Mouse (Mus musculus): Measurements from ENCODE around the gene Mrpl38. TPM values are rescaled to one million over a fixed set of nuclear protein-coding genes. Genes with fewer than 3 reads are reported as not detected.

Mrpl38 gene
- polyA plus RNA-seq, 1 experiment from 2014 or later, result 90.7 TPM

- H3K4me1 ChIP-seq (replicated peaks), result peaks cover 11% of the 10 kb centered on the region
- H3K9ac ChIP-seq, result no peak overlapping the region
- no peak overlapping the region for H3K4me2 ChIP-seq
- H3K4me3 ChIP-seq, result no peak overlapping the region
- H3K9me3 ChIP-seq (replicated peaks), result no peaks in the 10 kb centered on the region
- no peak for ATAC-seq (replicated peaks; ENCODE audit: insufficient number of reproducible peaks, insufficient read depth, low FRiP score, low read depth)
- H3K27ac ChIP-seq, result no peak overlapping the region
- H3K27me3 ChIP-seq, result no peaks in the 10 kb centered on the region
- 59% methylated on average over 10 of the region's 10 CpGs for WGBS
- H3K36me3 ChIP-seq, result peaks cover 40% of the 10 kb centered on the region
Measured at GRCm38 (mm10) chr11:116142211-116142991, 3.7 kb upstream of the Mrpl38 start.

DNA sequence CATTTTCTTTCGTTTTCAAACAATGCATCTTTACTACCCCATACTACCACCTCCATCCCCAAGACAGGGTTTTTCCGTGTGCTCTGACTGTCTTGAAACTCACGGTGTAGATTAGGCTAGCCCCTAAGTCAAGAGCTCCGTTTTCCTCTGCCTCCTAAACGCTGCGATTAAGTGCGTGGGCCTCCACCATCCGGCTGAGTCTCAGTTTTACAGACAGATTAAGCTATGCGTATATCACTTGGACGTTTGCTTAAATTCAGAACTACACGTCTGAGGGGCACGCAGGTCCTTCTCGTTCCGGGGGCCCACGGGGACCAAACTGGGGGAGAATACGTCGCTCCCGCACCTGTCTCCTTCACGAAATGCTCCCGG, 586 bp downstream of the Mrpl38 start:
- Histone ChIP-seq H3K4me2 (peak overlapping the region; percentile 71), H3K4me3 (peak overlapping the region; percentile 93), H3K9ac (peak overlapping the region; percentile 83), H3K27ac (peak overlapping the region; percentile 79), H3K4me1 (replicated peaks) (peaks cover 11% of the 10 kb centered on the region), H3K27me3 (no peaks in the 10 kb centered on the region), H3K36me3 (peaks cover 30% of the 10 kb centered on the region), H3K9me3 (replicated peaks) (no peaks in the 10 kb centered on the region)
- no peak for ATAC-seq (replicated peaks; ENCODE audit: insufficient number of reproducible peaks, insufficient read depth, low FRiP score, low read depth)
- WGBS, result 1% methylated on average over 20 of the region's 20 CpGs

DNA sequence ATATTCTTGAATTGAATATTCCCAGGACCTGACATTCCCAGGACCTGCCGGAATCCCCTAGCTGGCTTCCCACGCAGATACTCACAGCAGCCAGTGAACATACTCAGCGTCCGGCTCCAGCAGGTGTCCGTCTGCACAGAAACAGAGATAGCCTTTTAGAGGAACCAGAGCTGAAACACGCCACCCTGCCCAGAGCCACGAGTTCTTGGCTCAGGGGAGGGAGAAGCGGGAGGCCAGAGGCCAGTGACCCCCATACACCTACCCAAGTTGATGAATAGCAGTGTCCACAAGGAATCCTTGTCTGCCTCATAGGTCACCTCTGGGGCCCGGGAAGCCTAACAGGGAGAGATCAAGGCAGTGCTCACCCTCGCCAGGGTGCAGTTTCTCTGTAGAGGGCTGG, 4.5 kb downstream of the Mrpl38 start:
- Histone ChIP-seq H3K4me1 (replicated peaks) (peaks cover 41% of the 10 kb centered on the region), H3K9ac (no peak overlapping the region), H3K36me3 (peaks cover 36% of the 10 kb centered on the region; the same call in 1 of the 2 replicates), H3K9me3 (replicated peaks) (no peaks in the 10 kb centered on the region), H3K4me3 (no peak overlapping the region), H3K27ac (no peak overlapping the region), H3K27me3 (no peaks in the 10 kb centered on the region), H3K4me2 (no peak overlapping the region)
- no peak for ATAC-seq (replicated peaks; ENCODE audit: insufficient number of reproducible peaks, insufficient read depth, low FRiP score, low read depth)
- 76% methylated on average over 10 of the region's 10 CpGs for WGBS

DNA sequence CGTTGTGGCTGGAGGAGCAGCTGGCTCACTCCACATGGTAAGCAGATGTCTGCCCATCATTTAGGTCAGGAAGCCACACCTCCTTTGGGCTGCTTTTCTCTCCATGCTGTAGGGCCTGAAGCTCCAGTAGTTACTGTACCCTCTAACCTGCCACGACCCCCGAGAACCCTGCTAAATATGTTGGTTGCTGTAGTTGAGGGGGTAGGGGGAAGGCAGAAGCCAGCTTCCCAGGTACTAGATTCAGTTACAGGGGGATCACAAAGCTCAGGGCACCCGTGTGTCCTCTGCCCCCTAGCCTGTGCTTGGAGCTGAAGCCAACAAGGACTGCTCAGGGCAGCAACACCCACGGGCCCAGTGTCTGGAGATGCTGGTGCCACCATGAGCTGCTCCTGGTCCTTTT, 5.2 kb downstream of the Mrpl38 start:
- peaks cover 36% of the 10 kb centered on the region; the same call in 1 of the 2 replicates for H3K36me3 ChIP-seq
- WGBS, result 73% methylated on average over 5 of the region's 5 CpGs
- no peak for ATAC-seq (replicated peaks; ENCODE audit: insufficient number of reproducible peaks, insufficient read depth, low FRiP score, low read depth)
- no peaks in the 10 kb centered on the region for H3K9me3 ChIP-seq (replicated peaks)
- peaks cover 40% of the 10 kb centered on the region for H3K4me1 ChIP-seq (replicated peaks)
- H3K4me3 ChIP-seq, result no peak overlapping the region
- H3K27ac ChIP-seq, result no peak overlapping the region
- H3K4me2 ChIP-seq, result no peak overlapping the region
- H3K27me3 ChIP-seq, result no peaks in the 10 kb centered on the region
- no peak overlapping the region for H3K9ac ChIP-seq

GRCm38 (mm10) chr11:116132366-116133333, 6.0 kb downstream of the Mrpl38 start:
- Histone ChIP-seq H3K4me3 (no peak overlapping the region), H3K4me2 (no peak overlapping the region), H3K9ac (no peak overlapping the region), H3K36me3 (peaks cover 36% of the 10 kb centered on the region; the same call in 1 of the 2 replicates), H3K27me3 (no peaks in the 10 kb centered on the region), H3K4me1 (replicated peaks) (peaks cover 41% of the 10 kb centered on the region), H3K9me3 (replicated peaks) (no peaks in the 10 kb centered on the region), H3K27ac (peak overlapping the region; percentile 24; the same call in 1 of the 2 replicates)
- WGBS, result 78% methylated on average over 16 of the region's 16 CpGs
- ATAC-seq (replicated peaks; ENCODE audit: insufficient number of reproducible peaks, insufficient read depth, low FRiP score, low read depth), result no peak

DNA sequence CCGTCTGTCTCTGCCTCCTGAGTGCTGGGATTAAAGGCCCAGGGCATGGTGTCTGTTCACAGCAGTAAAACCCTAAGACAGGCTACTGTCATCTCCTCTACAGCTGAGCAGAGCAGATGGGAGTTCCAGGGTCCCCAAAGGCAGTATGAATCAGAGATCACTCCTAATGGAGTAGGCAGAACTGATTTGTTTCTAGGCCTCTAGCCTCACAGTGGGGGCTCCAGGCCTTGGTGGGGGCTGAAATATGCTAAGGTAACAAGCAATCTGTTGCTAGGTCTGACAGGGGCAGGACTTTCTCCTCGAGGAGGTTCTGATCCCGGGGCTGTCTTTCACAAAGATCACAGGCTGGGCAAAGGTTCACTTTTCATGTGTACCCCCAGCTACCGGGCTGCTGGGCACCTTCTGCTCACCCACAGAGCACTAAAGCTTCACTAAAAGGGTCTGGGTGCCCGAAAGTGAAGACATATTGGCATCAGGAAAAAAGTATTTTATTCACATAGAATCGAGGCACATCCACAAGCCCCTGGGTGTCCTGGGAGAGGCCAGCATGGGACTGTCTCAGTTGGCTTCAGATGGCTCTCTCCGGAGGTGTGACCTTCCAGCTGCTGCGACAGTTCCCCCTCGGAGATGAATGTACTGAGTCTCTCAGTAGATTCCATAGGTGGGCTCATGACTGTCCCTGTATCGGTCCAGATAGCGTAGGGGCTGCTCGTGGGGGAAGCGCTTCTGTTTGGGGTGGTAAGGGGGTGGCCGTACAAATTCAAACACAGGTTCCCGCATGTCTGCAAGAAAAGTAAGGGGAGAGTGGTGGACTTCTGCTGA, 7.1 kb downstream of the Mrpl38 start:
- peak overlapping the region; percentile 86 for H3K9ac ChIP-seq
- H3K4me1 ChIP-seq (replicated peaks), result peaks cover 47% of the 10 kb centered on the region
- H3K9me3 ChIP-seq (replicated peaks), result no peaks in the 10 kb centered on the region
- 76% methylated on average over 15 of the region's 15 CpGs for WGBS
- ATAC-seq (replicated peaks; ENCODE audit: insufficient number of reproducible peaks, insufficient read depth, low FRiP score, low read depth), result no peak
- H3K27ac ChIP-seq, result peak overlapping the region; percentile 97
- peak overlapping the region; percentile 78 for H3K4me3 ChIP-seq
- peak overlapping the region; percentile 79 for H3K4me2 ChIP-seq
- peaks cover 33% of the 10 kb centered on the region; the same call in 1 of the 2 replicates for H3K36me3 ChIP-seq
- no peaks in the 10 kb centered on the region for H3K27me3 ChIP-seq

GRCm38 (mm10) chr11:116130488-116131205, 8.0 kb downstream of the Mrpl38 start, which contains the start of gene Trim65:
Gene Trim65 (minus strand): TSS chr11:116131128.
- Histone ChIP-seq H3K4me3 (peak within 1 kb of the TSS; percentile 78), H3K4me2 (peak within 1 kb of the TSS; percentile 79), H3K4me1 (replicated peaks) (peaks cover 47% of the 10 kb centered on the region), H3K27me3 (no peaks in the 10 kb centered on the region), H3K9me3 (replicated peaks) (no peaks in the 10 kb centered on the region), H3K36me3 (peaks cover 42% of the 10 kb centered on the region), H3K9ac (peak within 1 kb of the TSS; percentile 86), H3K27ac (peak within 1 kb of the TSS; percentile 97)
- WGBS, result under 1% methylated on average over 69 of the region's 69 CpGs
- ATAC-seq (replicated peaks; ENCODE audit: insufficient number of reproducible peaks, insufficient read depth, low FRiP score, low read depth), result peak; percentile 80

GRCm38 (mm10) chr11:116129993-116130487, 8.6 kb downstream of the Mrpl38 start:
- Histone ChIP-seq H3K4me1 (replicated peaks) (peaks cover 47% of the 10 kb centered on the region), H3K4me2 (peak overlapping the region; percentile 79), H3K4me3 (peak overlapping the region; percentile 78), H3K9ac (peak overlapping the region; percentile 86), H3K27ac (peak overlapping the region; percentile 97), H3K27me3 (no peaks in the 10 kb centered on the region), H3K9me3 (replicated peaks) (no peaks in the 10 kb centered on the region), H3K36me3 (peaks cover 45% of the 10 kb centered on the region)
- no peak for ATAC-seq (replicated peaks; ENCODE audit: insufficient number of reproducible peaks, insufficient read depth, low FRiP score, low read depth)
- 40% methylated on average over 8 of the region's 8 CpGs for WGBS

- Histone ChIP-seq H3K27ac (no peak overlapping the region), H3K4me1 (replicated peaks) (peaks cover 47% of the 10 kb centered on the region), H3K4me2 (peak overlapping the region; percentile 79; the same call in 1 of the 2 replicates), H3K9me3 (replicated peaks) (no peaks in the 10 kb centered on the region), H3K36me3 (peaks cover 38% of the 10 kb centered on the region), H3K4me3 (no peak overlapping the region), H3K27me3 (no peaks in the 10 kb centered on the region), H3K9ac (no peak overlapping the region)
- ATAC-seq (replicated peaks; ENCODE audit: insufficient number of reproducible peaks, insufficient read depth, low FRiP score, low read depth), result no peak
- WGBS, result 75% methylated on average over 9 of the region's 9 CpGs
Measured at GRCm38 (mm10) chr11:116129091-116129790, 9.4 kb downstream of the Mrpl38 start.

All from heart, embryonic 15.5 days (tissue).